Mouse (Mus musculus): ENCODE measurements at regions not wholly inside any gene's neighbourhood (a gene's known extent, or its start where the extent isn't known, plus 50 kb on each side); places are given as distances from the start of the nearest gene placed in this dataset.

DNA sequence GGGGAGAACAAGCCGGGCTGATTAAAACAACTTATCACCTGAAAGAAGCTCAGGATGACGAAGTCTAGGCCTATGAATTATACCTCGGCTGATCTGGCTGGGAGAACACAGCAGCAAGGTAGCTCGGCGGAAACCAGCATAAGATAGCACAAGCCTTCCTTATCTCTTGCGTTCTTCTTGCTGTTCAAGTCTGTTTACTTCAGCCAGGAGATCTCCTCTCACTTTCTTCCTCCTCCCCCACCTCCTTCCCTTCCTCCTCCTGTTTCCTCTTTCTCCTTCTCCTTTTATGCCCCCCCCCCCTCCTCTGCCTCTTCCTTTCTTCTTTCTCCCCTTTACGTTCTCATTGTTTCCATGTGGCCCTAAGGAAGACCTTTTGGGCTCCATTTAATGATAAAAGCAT is 168.2 kb downstream of the Adra2a start:
- TF ChIP-seq CTCF (IDR thresholded peaks at IDR 0.05; ENCODE audit: low read depth, low read length) (no peak), POLR2A (IDR thresholded peaks at IDR 0.05; ENCODE audit: extremely low read depth, insufficient read depth, low read length) (no peak)

All from liver, adult 2 months (tissue).